Mouse (Mus musculus) layer of hippocampus, postnatal 14 days (tissue): ENCODE results near the gene Asb2. TPM values are rescaled to one million over a fixed set of nuclear protein-coding genes. Genes with fewer than 3 reads are reported as not detected.
A peak's percentile ranks its signal among the peaks of the same experiment; 100 is the strongest.

Source experiments
- DNase-seq, 2 experiments: peaks; one replicate each; pipeline ENCODE4 v3.0.0; 2021 to 2022; ENCODE audit warnings: low spot score in 2 of 2, mixed read lengths in 1 of 2
- long read RNA-seq, 2 experiments: library from polyadenylated mRNA; stranded (forward); transcript quantifications; one replicate each; pipeline ENCODE4 v2.0.0; 2021
- total RNA-seq, 2 experiments: library from RNA; stranded (reverse); gene quantifications; 2 replicates each; pipeline ENCODE4 v1.2.3; 2021

The Asb2 gene
- 1 to 10 TPM; 1.9 TPM for total RNA-seq
- long read RNA-seq, experiment 1, partial matches to known transcripts = 1 of 3 reads
- long read RNA-seq, experiment 1, other reads (novel, unspliced or antisense) = 1 of 3 reads
- long read RNA-seq, experiment 2, partial matches to known transcripts = 2 of 4 reads
- long read RNA-seq, experiment 2, other reads (novel, unspliced or antisense) = 0 of 4 reads

DNA sequence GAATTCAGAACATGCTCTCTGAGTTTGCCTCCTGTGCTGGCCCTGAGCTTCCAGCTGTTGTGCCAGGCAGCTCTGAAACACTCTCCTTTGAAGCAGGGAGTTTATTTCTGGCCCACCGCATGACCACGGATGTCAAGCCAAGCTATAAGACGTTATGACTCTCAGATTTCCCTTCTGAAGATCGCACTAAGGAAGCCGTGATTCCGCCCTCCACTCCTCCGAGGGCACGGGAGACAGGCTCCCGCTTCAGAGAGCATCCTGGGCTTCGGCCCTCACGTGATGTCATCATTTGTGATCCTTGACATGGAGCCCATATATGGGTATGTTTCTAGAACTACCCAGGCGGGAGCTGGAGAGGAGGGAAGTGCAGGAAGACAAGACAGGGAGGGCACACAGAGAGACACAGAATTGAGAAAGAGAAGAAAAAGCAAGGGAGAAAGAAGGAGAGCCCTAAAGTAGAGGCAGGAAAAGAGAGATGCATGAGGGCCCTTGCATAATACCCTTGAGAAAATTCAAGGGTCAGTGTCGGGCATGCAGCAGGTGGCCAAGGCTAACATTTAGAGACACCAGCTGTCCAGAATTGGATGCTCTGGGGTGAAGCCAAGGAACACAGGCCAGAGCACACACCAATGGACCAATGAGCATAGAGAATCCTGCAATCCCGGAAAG is at the start of gene Asb2:
TSS of gene Asb2 (minus strand) at position 256 of the 669 bp plus-strand sequence.
- no peak for DNase-seq

DNA sequence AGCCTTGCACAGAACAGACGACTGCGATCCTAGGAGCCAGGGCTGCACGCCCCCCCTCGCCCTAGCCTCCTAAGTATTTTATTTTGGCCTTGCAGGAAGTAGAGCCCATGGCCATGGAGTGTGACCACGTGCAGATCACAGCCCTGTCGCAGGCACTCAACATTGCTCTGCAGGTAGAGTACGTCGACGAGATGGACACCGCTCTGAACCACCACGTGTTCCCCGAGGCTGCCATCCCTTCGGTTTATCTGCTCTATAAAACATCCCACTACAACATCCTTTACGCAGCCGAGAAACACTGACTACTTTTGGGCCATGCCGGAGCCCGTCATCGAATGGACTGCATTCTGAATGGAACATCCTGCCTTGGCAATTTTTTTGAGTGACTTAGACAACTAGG is 48.3 kb upstream of the Asb2 start:
- no peak for DNase-seq

DNA sequence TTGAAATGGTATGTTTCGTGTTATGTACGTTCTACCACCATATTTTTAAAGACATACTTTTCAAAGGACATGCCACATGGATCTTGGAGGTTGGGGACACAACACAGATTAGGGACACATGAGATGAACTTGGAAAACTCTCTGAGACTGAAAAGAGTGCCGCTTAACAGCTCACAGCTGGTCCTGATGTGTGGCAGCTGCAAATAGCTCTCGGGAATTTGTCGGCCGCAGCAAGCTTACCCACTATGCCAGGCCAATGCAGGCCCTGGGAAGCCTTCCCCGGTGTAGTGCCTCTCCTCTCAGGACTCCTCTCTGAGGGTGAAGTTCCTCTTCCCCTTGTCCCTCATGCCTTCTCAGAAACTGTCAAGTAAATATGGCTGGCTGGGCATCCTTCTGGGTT is 41.0 kb upstream of the Asb2 start:
- no peak for DNase-seq

DNA sequence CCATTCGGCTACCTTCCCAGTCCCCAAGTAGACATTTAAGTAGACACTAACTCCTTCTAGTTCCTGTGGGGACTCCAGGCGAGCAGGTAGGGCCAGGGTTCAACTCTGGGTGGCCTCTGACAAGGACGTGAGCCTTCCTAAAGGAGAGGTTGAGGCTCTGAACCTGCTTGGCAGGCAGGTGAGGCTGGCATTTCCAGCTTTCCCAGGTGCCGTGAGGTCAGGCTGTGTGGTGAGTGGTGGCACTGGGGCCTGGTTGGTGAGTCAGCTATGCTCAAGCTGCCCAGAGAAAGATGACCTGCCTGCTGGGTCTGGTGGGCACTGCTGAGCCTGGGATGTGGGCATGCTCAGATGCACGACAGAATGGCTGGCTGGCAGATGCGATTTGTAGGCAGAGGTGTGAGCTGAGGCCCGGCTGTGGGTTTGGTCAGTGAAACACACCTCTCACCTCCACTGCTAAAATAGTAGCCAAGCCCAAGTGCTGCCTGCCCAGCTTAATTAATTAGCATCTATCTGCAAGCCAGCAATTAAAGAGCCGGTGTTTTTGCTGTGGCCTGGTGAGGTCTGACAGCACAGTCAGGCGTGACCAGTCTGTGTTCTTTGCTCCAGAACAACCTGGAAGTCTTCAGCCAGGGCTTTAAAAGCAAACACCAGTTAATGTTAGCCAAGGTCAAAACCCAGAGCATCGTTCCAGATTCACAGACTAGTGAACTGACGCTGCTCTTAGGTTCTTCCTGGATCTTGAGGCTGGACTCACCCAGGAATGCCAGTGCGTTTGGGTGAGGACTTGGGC is 39.9 kb upstream of the Asb2 start:
- no peak for DNase-seq

DNA sequence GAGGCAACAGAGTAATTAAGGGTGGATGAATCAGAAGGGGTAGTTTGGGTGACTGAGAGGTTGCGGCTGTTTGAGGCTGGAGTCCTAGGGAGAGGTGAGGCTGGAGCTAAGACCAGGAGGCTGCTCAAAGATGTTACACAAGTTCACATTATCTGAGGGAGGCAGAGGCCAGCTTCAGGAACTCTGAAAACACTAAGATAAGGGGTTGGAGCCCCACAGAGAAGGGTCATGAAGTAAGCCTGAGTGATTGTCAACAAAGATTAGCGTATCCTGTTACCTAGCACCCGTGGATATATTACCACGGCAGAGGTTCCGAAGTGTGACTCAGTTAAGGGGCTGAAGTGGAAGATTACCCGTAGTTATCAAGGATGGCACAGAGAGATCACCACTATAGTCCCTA is 37.7 kb upstream of the Asb2 start:
- no peak for DNase-seq

DNA sequence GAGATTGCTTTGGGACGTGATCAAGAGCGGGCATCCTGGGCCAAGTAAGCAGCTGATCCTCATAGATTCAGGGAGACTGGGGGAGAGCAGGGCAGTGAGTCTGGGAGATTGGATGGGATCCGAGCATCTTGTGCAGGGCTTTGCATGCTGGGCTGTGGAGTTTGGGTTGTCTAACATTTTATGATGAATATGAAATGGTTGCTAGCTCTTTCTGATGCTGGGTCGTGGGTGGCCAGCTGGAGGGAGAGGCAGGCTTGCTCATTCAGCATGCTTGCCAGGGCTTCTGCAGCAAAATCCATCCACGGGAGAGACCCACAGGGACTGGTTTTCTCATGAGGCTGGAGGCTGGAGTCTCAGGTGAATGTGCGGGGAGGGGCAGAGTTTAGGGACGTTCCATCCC is 35.3 kb upstream of the Asb2 start:
- peak; percentile 51 to 80 for DNase-seq

DNA sequence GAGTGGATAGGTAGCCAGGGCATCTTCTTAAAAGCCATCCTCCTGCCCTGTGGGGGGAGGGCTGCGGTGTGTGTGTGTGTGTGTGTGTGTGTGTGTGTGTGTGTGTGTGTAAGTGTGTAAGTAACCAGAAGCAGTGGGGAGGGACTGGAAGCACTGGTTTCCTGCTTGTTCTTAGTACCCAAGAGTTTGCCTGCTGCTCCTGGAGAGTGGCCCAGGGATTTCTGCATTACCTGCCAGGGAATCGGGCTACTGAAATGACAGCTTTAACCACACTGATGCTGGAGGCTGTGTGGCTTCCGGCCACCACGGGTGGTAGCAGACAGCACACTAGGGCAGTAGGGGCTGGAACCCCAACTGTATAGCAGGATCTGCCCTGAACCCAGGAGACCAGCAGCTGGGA is 34.2 kb upstream of the Asb2 start:
- DNase-seq = no peak

DNA sequence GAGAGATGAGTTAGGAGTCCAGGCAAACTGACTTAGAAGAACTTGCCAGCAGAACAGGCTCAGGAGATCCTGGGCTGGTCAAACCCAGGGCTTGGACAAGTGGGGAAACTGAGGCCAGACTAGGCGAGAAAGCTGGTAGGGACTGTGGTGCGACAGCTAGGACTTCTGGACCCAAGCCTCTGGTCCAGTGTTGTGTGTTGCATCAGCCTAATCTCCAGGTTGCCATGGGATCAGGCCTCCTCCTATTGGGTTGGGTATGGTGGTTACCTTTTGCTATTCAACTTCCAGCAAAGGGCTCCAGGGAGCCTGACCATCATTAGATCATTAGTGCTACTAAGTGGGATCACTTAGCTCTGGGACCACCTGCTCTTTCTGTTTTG is 33.5 kb upstream of the Asb2 start:
- no peak for DNase-seq

DNA sequence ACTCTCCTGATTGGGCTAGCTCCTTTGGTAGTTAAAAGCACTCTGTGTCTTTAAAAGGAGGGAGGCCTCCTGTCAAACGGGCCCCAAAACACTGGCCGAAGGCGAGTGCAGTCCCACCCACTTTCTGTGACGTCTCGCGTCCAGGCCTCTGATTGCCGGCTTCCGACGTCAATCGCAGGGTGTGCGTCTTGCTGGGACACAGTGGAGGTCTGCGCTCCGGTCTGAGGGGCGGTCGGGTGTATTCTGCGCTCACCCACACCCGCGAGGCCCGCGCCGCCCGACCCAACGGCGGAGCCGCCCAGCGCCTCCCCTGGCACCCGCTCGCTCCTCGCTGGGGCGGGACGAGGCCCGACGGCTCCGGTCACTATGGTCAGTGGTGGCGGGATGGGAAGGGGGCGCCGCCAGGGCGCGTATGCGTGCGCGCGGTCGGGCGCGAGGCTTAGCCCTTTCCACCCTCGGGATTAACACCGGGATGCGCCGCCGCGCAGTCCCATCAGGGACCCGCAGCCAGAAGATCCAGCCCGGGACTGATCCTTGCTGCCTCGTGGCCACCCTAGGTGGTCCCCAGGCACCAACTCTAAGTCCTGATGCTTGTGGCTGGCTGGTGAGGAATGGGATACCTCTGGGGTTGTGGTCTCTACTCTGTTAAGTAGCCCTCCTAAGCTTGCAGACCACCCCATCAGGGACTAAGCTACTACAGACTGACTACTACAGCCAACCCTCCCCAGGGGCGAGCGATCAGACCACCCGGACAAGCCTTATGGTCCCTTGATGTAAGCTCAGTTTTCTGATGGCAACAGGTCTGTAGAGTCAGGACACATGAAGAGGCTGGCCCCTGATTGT is 32.9 kb upstream of the Asb2 start, which contains the start of gene Otub2:
TSS of gene Otub2 (plus strand) at position 178 of the 843 bp plus-strand sequence.
- peak; percentile 96 to 98 for DNase-seq

DNA sequence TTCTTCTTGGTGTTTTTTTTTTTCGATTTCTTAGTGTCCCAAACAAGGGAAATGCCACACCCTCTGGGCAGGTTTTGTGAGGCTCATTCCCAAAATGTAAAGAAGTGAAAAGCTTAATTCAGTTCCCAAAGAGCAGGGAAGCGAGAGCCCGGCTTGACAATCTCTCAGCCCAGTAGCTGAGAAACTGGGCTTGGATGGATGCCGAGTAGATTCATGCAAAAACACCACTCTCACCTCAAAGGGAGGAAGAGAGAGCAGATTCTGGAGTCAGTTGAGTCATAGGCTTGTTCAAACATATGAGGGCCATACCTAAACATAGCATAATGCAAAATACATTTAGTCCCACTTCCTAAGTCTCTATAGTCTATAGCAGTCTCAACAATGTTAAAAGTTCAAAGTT is 24.4 kb upstream of the Asb2 start:
- no peak for DNase-seq

DNA sequence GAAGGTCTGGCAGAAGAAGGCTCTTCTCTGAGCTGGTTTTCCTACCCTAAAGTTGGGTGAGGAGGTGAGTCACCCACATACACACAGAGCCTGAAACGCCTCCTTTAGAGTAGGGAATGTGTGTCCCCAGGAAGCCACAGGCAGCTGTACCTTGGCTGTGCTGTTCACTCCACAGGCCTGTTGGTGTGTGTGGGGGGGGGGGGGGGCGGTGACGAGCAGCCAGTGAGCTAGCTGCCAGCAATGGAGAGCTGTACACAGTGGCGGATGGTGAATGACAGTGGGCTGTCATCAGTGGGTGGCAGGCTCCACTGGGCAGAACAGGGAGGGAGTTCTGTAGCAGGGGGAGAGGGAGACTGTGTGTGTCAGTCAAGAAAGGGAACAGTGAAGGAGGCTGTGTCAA is 21.0 kb upstream of the Asb2 start:
- peak in 1 of 2 experiments; percentile 42 for DNase-seq

DNA sequence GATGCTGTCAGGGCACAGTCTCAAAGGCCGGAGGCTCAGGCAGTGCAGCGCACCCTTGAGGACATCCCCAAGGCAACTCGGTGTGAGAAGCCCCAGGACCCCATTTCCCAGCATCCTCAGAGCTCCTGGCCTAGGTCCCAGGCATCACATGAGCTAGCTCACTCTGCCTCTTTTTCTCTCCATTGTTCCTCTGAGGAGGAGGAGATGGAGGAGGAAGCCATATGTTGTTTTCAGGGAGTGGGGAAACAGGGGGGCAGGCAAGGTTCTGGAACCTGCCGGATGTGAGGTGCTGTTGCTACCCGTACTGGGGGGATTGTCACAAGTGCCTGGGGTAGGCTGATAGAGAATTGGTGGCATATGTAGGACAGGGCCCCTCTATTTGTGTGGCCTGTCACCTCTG is 20.3 kb upstream of the Asb2 start:
- peak; percentile 63 to 67 for DNase-seq

DNA sequence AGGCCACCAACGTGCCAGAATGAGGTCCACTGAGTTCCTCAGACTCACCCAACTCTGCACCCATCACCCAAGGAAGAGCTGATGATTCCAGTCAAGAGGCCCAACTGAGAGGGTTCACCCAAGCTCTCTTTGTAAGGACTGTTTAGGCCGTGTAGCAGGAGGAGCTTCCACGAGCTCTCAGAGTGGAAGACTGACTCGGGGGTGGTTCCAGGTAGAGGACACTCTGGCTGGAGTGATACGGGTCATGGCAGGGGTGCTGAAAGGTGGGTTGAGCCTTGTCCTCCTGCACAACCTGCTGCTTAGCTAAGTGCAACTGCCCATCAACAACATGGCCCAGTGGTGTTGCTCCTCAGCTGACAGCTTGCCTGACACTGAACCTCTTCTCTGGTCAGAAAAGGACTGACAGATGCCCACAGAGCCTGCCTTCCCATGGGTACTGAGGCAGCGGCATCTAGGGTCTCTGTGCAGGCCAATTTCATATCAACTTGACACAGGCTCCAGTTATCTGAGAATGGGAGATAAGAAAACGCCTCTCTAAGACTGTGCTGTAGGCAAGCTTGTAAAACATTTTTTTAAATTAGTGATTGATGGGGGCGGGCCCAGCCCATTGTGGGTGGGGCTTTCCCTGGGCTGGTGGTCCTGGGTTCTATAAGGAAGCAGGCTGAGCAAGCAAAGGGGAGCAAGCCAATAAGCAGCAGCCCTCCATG is 17.9 kb upstream of the Asb2 start:
- no peak for DNase-seq

DNA sequence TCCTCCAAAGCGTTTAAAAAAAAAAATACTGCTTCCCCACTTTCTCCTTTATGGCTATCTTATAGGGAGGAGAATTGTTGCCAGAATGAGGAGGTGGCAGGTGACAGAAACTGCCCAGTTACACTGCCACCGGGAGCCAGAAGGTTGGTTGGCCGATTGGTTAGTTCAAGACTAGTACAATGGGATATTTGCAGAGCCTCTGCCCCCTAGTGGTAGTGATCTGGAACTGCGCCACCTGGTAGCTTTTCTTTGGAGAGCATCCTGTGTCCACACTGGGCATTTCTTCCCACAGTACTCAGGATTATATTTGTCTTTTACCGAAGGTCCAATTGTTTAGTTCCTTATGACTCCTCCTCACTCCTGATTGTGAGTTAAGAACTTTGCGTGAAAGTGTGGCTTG is 15.9 kb upstream of the Asb2 start:
- peak in 1 of 2 experiments; percentile 65 for DNase-seq

DNA sequence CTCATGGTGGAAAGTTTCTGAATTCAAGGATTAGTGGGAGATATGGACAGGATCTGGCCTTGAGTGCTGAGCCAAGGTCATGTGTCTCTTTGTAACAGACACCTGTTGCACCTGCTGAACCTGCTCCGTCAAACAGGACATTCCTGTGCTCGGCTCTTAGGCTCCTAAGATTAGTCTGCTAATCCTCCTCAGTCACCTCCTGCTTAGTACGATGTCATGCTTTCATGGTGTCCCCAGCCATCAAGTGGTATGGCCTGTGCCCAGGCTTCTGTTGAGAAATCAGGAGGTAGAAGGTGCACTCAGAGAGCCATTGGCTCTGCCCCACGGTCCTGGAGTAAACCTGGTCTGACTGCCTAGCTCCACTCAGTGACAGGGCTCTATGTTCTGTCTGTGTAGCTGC is 15.1 kb upstream of the Asb2 start:
- DNase-seq = no peak

DNA sequence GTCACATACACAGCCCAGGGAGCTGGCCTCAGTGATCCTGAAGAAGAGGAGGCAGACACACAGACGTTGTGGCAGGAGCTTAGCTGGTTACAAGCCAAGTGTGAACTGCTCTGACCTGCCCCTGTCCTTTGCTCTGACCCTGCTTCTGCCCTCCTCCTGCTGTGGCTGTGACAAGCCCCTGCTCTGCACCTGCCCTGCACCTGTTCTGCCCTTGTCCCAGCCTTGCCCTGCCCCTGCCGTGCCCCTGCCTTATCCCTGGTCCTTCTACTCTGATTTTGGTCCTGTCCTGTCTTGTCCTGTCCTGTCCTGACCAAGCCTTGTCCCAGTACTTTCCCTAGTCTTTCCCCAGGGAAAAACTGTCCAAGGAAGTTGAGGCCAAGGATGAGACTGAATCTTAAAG is 13.0 kb upstream of the Asb2 start:
- DNase-seq = no peak

DNA sequence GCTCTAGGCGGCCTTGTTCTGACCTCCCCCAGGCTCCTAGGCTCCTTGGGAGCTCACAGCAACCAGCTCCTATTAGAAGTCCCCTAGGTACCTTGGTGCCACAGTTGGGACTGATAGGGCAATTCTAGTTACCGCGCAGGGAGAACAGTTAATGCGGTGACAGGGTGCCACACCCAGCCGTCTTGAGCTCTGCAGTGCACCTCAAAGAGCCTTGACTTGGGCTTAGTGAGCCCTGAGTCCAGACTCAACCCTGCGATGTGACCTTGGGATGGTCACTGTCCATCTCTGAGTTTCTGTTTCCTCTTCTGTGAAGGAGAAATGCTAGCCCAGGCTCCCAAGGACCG is 12.5 kb upstream of the Asb2 start:
- DNase-seq = no peak

DNA sequence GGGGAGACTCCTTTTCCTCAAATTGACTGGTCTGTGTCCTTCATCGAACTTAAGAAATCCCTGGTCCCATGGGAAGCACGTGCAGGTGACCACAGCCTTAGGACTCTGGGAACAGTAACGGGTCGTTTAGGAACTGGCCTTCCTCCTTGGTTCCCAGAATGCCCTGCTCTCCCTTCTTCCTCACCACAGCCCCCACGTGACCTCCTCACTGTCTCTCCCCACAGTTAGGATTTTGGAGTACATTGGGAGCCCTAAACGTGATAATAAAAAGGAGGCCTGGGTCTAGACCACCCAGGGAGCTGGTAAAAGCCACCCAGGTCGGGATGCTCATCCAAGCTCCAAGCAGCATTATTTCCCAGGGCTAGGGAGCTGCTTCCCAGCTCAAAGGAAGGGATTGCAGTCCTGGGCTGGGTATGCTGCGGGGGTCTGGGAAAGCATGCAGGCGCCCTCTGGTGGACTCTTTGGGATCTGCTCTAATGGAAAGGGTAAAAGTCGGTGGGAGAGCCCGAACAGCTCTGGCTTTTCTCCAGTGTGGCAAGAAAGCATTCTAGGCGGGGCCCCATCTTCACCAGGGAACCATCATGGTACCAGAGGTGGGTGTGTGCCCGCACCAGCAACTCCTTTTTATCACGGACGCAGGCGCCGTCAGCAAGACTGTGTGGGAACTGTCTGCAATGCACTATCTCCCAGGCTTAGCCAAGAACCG is 12.0 kb upstream of the Asb2 start:
- DNase-seq = peak; percentile 79

DNA sequence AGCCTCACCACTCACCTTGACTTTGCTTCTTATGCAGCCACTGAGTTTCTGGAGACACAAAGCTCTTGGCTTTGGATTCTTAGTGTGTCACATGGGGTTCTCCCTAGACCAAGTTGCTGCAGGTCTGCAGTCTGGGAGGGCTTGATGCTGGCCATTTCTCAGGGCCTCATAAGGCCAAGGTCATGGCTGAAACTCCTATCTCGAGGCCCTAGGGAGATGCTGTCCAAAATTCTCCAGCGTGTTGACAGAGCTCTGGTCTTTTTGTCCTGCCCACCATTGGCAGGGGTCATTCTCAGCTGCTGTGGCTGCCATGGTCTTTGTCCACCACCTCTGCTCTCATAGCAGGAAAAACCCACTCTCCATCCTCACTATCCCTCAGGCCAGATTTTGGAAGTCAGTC is 11.4 kb upstream of the Asb2 start:
- no peak for DNase-seq

DNA sequence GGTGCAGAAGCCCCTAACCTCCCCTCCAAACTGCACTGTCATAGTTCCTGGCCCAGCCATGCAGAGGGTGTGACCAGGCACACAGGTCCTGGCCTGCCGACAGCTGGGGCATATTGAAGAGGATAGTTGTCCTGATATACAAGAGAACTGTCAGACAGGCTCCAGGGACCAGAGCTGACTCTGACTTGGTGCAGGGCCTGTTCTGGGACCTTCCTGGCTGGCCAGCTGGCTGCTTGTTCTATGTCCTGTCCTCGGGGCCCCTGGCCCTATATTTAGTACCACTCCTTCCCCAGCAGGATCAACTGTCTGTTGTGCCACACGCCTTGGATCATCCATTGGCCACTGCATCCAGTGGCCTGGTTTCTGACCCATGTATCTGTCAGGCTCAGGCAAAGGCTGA is 6.5 kb upstream of the Asb2 start:
- no peak for DNase-seq
